Mouse (Mus musculus) lung, embryonic 15.5 days (tissue): Measurements from ENCODE around the gene Hoxa7. TPM values are rescaled to one million over a fixed set of nuclear protein-coding genes. Genes with fewer than 3 reads are reported as not detected.

Experiments used
- ATAC-seq: fragments of 200-750 bp; cut with Nextera tagmentation; 2 replicates; pipeline ENCODE4 v1.8.0; 2017; ENCODE audit warnings: moderate number of reproducible peaks, borderline replicate concordance; ENCODE audit not compliant: low FRiP score, low TSS enrichment; ENCODE audit errors: extremely low read depth
- H3K27ac ChIP-seq: fragments of 300-500 bp; sonication (generic); 2 replicates; pipeline ENCODE4 v1.5.1; 2015; ENCODE audit warnings: moderate library complexity, mild to moderate bottlenecking, inconsistent platforms
- H3K27me3 ChIP-seq: fragments of 300-500 bp; sonication (generic); 2 replicates; pipeline ENCODE4 v1.6.1; 2015; ENCODE audit warnings: inconsistent platforms
- H3K36me3 ChIP-seq: fragments of 300-500 bp; sonication (generic); 2 replicates; pipeline ENCODE4 v1.6.1; 2015; ENCODE audit warnings: inconsistent platforms
- H3K4me1 ChIP-seq: fragments of 300-500 bp; sonication (generic); 2 replicates; pipeline ENCODE4 v1.6.1; 2015; ENCODE audit warnings: inconsistent platforms
- H3K4me2 ChIP-seq: fragments of 300-500 bp; sonication (generic); 2 replicates; pipeline ENCODE4 v1.6.1; 2015; ENCODE audit warnings: inconsistent platforms, mild to moderate bottlenecking, moderate library complexity
- H3K4me3 ChIP-seq: fragments of 300-500 bp; sonication (generic); 2 replicates; pipeline ENCODE4 v1.5.1; 2015; ENCODE audit warnings: mild to moderate bottlenecking, inconsistent platforms
- H3K9ac ChIP-seq: fragments of 300-500 bp; sonication (generic); 2 replicates; pipeline ENCODE4 v1.6.1; 2015; ENCODE audit warnings: inconsistent platforms
- H3K9me3 ChIP-seq: fragments of 300-500 bp; sonication (generic); 2 replicates; pipeline ENCODE4 v1.6.1; 2016; ENCODE audit warnings: inconsistent platforms
- WGBS: fragments of 180-500 bp; shearing (Covaris S2); methylation state at CpG from one replicate; pipeline ENCODE4 v1.1.7; 2015; 5-methylcytosine and 5-hydroxymethylcytosine counted together
- polyA plus RNA-seq: library from polyadenylated mRNA; unstranded; fragments of >200 nt; fragmentation: Nextera tagmentation; extraction: Ambion mirVana; gene quantifications from 2 replicates; pipeline ENCODE4 v1.2.1, GENCODE M21; 2015

The Hoxa7 gene
- polyA plus RNA-seq, 1 experiment from 2014 or later = 5.5 TPM

DNA sequence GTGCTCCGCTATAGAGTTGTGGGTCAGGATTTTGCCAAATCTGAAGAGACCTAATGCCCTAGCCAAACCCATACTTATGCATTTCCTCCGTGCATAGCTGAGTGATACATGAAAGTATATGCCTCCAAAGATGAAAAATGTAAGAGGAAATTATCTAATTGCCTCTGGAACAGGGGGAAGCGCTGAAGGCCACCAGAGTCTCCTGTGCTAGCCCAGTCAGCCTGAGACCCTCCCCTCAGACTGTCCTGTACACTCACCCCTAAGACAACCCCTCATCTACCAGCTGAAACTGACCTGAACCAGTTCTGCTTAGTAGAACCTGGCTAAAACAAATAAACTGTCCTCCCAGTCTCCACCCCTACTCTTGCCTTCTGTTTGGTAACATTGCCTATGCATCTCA, 40.9 kb downstream of the Hoxa7 start:
- ATAC-seq = no peak
- Histone ChIP-seq H3K9ac (peak overlapping the region; percentile 63), H3K4me2 (peak overlapping the region; percentile 90), H3K27ac (peak overlapping the region; percentile 98), H3K9me3 (no peaks in the 10 kb centered on the region), H3K4me3 (peak overlapping the region; percentile 67), H3K36me3 (no peaks in the 10 kb centered on the region), H3K4me1 (peaks cover 57% of the 10 kb centered on the region), H3K27me3 (peaks cover 86% of the 10 kb centered on the region)
- WGBS = 22% methylated on average over 3 of the region's 3 CpGs

DNA sequence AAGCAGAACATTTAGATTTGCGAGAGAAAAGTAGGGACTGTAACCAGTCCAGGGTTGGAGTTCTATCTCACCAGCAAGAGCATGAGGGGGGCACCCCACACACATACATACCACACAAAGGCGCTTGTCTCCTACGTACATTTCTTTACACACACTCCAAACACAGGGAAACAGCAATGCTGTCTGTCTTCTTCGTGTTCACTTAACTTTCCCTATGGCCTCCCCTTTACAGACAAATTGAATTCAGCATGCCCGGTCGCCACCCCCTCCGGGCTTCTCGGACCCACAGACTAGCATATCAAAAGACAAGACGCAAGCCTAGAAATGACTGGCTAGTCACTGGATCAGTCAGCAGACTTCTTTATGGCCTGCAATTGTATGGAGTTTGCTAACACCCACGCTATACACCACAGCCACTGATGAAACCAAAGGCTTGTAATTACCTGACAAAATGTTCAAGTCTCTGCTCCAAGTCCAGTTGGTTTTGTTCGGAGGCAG, 41.4 kb downstream of the Hoxa7 start:
- 8% methylated on average over 11 of the region's 11 CpGs for WGBS
- H3K4me2 ChIP-seq = peak overlapping the region; percentile 90
- H3K4me3 ChIP-seq = peak overlapping the region; percentile 67
- no peaks in the 10 kb centered on the region for H3K36me3 ChIP-seq
- peak overlapping the region; percentile 98 for H3K27ac ChIP-seq
- no peaks in the 10 kb centered on the region for H3K9me3 ChIP-seq
- ATAC-seq = no peak
- peaks cover 53% of the 10 kb centered on the region for H3K4me1 ChIP-seq
- peak overlapping the region; percentile 63 for H3K9ac ChIP-seq
- H3K27me3 ChIP-seq = peaks cover 85% of the 10 kb centered on the region

DNA sequence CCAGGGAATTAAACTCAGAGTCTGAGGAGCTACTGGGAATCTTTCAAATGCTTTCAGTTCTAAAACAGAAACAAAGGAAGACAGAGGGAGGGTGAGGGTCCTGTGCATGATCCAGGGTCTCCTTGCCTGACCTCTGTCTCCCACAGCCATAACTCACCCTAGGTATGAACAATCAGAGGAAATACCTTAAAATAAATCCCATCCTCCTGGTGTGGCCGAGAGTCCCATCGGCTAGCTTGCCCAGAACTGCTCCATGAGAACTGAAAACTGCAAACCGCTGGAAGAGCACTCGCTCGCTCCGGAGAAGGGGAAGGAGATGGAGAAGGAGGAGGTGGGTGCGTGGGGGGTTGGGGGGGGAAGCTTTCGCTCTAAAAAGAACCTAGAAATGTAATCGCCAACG, 42.0 kb downstream of the Hoxa7 start:
- WGBS = 4% methylated on average over 10 of the region's 10 CpGs
- Histone ChIP-seq H3K27me3 (peaks cover 85% of the 10 kb centered on the region), H3K4me1 (peaks cover 47% of the 10 kb centered on the region)

DNA sequence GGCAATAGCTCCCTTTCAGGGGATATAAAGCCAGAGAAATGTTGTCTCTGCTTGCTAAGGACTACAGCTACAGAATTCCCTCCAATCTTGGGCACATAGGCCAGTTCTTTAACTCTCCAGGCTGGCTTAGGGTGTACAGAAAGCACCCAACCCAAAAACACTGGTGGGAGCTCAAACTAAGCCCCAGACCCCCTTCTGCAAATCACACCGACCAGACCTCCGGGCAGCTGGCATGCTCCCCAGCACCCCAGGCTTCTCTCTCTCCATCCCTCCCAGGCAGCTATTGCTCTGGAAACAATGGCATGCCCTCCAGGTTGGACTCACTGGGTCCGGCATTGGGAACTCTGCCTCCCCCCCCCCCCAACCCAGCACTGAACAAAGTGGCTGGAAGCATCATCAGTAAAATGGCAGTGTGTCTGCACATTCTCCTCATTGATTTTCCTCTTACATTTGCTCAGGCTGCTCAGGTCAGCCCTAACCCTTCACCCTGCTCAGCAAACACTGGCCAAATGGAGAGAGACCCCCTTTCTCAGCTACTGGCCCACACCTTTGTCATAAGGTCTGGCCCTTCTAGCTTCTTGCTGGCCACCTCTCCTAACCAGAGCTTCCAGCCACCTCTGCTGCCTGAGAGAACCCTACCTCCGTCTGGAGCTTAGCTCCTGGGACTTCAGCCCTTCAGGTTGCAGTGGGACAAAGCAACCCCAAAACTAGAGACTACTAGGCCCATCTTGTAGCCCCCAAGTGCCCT, 42.6 kb downstream of the Hoxa7 start:
- H3K27me3 ChIP-seq = peaks cover 80% of the 10 kb centered on the region
- WGBS = 8% methylated on average over 4 of the region's 4 CpGs
- H3K4me1 ChIP-seq = peaks cover 41% of the 10 kb centered on the region
- peak overlapping the region; percentile 67 for H3K4me3 ChIP-seq
- H3K9me3 ChIP-seq = no peaks in the 10 kb centered on the region
- H3K27ac ChIP-seq = peak overlapping the region; percentile 98
- H3K9ac ChIP-seq = peak overlapping the region; percentile 63
- no peak for ATAC-seq
- H3K36me3 ChIP-seq = no peaks in the 10 kb centered on the region
- H3K4me2 ChIP-seq = peak overlapping the region; percentile 90

More for the DNA sequence above, 42.0 kb downstream of the Hoxa7 start:
- no peaks in the 10 kb centered on the region for H3K36me3 ChIP-seq
- peak overlapping the region; percentile 63 for H3K9ac ChIP-seq
- H3K4me2 ChIP-seq = peak overlapping the region; percentile 90
- peak overlapping the region; percentile 67 for H3K4me3 ChIP-seq
- H3K9me3 ChIP-seq = no peaks in the 10 kb centered on the region
- peak overlapping the region; percentile 98 for H3K27ac ChIP-seq
- no peak for ATAC-seq

DNA sequence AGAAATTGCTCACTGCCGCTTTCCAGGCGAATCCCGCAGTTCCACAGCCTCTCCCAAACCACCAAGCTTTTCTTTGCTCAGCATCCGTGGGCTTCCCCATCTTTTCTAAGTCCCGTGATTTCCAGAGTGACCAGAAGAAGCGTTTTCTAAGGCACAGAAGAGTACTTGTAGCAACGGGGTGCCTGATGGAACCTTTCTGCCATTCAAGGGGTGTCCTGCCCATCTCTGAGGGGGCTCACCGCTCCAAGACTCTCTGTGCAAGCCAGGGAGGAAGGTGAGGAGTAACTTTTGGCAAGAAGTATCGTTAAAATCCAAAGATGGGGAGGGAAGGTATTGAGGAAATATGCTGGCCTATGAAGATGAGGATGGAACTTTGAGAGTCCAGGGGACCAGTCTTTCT, 43.8 kb downstream of the Hoxa7 start:
- Histone ChIP-seq H3K9ac (peak overlapping the region; percentile 63), H3K27me3 (peaks cover 78% of the 10 kb centered on the region), H3K4me3 (peak overlapping the region; percentile 67), H3K9me3 (no peaks in the 10 kb centered on the region), H3K4me1 (peaks cover 30% of the 10 kb centered on the region), H3K27ac (peak overlapping the region; percentile 98), H3K4me2 (peak overlapping the region; percentile 90), H3K36me3 (no peaks in the 10 kb centered on the region)
- ATAC-seq = no peak
- WGBS = 3% methylated on average over 9 of the region's 9 CpGs

DNA sequence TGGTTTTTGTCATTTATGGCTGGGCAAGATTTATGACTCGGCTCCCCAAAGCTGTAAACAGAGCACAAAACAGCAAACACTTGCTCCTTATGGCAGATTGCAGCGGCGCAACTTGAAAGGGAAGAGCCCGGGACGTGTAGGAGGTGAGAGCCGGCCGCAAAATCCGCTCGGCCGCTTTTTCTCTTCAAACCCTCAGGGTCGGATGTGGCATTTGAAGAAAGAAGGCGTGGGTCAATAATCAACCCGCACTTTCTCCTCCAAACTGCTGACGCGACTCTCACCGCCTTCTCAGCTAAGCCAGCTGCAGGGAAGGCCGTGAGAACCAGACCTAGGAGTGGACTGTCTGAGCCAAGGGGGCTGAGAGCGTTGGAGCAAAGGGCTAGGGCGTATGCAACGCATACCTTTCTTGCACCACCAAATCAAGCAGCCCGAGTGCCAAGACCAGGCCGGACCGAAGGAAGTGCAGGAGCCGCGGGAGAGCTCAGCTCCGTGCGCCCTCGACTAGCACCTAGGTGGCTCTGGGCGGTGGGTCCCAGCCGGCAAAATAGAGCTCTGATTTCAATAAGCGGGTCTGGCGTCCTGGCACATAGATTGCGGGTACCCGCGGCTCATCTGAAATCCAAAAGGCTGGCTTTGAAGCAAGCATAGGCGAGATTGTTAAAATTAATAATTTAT, 44.5 kb downstream of the Hoxa7 start, which contains the start of gene 5730596B20Rik:
Gene 5730596B20Rik (plus strand): TSS at position 438 of the 675 bp plus-strand sequence.
- peak; percentile 20; the same call in 1 of the 2 replicates for ATAC-seq

DNA sequence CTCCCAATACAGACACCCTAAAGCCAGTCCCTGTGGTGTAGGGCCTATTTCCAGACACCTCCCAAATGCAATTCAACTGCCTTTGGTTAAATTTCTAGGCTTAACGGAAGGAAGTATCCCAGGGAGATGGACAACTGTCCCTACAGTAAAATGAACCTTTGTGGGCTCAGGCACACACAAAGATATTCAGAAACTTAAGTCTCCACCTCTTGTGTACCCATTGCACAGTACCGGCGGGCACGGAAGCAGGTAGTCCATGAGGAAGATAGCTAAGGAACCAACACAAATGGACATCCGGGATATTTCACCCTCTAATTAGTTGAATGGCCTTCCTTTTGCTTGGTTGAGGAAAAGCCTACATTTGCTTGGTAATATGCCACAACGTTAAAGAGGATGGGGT, 45.3 kb downstream of the Hoxa7 start:
- ATAC-seq = no peak
- under 1% methylated on average over 6 of the region's 6 CpGs for WGBS
- Histone ChIP-seq H3K4me3 (peak overlapping the region; percentile 67), H3K9ac (peak overlapping the region; percentile 63), H3K36me3 (no peaks in the 10 kb centered on the region), H3K27ac (peak overlapping the region; percentile 98), H3K9me3 (no peaks in the 10 kb centered on the region), H3K4me1 (peaks cover 30% of the 10 kb centered on the region), H3K27me3 (peaks cover 79% of the 10 kb centered on the region), H3K4me2 (peak overlapping the region; percentile 90)

More for the DNA sequence above, 44.5 kb downstream of the Hoxa7 start, which contains the start of gene 5730596B20Rik:
- Histone ChIP-seq H3K27ac (peak within 1 kb of the TSS; percentile 98), H3K36me3 (no peaks in the 10 kb centered on the region), H3K4me1 (peaks cover 30% of the 10 kb centered on the region), H3K4me2 (peak within 1 kb of the TSS; percentile 90), H3K9ac (peak within 1 kb of the TSS; percentile 63), H3K4me3 (peak within 1 kb of the TSS; percentile 67), H3K27me3 (peaks cover 79% of the 10 kb centered on the region), H3K9me3 (no peaks in the 10 kb centered on the region)
- under 1% methylated on average over 36 of the region's 36 CpGs for WGBS

DNA sequence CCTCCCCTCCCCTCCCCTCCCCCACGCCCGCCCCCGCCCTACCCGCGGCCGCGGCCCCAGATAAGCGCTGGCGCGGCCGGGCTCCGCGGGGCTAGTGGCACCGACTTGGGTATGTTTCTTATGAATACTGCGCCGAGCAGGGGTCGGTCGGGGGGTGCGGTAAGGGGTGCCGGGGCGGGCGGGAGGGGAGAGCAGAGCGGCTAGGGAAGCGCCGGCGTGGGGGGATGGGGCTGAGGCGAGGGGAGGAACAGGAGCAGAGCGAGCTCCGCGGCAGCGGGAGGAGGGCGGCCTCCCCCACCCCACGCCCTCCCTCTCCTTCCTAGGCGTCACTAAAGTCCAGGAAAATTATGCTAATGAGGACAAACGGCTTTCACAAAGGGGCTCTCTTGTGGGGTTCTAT, 45.8 kb downstream of the Hoxa7 start:
- under 1% methylated on average over 13 of the region's 35 CpGs for WGBS
- ATAC-seq = peak; percentile 36; the same call in 1 of the 2 replicates
- Histone ChIP-seq H3K9me3 (no peaks in the 10 kb centered on the region), H3K4me3 (peak overlapping the region; percentile 67), H3K27me3 (peaks cover 79% of the 10 kb centered on the region), H3K4me2 (peak overlapping the region; percentile 90), H3K27ac (peak overlapping the region; percentile 98), H3K4me1 (peaks cover 30% of the 10 kb centered on the region), H3K36me3 (no peaks in the 10 kb centered on the region), H3K9ac (peak overlapping the region; percentile 63)

DNA sequence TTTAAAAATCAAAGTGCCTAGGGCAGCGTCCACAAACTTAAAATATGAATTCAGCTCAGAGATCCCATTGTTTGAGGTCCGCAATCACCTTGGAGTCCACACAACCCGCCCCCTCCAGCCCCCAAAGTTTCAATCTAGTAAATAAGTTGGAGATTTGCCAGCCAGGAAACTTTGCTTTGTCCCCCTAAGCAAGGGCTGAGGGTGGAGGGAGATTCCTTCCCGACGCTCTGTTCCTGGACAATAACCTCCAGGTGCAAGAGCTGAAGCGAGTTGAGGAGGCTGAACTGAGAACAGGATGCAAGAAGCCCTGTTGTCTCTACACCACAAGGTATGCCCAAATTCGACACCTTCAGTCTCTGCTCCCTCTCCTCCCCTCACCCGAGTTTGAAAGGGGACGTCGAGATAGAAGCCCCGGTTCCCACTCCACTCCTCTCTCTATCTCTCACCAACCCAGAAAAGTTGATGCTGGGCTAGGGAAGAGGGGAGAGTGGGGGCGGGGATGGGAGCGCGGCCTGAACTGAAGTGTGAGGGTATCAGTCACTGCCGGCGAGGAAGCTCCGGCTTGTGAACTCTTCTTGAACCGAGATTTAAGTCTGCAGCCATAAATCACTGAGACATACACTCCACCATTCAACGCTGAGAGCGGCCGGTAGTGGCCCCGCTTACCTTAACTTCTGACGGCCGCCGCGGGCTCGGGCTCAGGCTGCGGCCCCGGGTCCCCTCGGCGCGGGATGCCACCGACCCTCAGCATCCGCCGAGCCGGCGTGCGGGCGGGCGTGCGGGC, 46.5 kb downstream of the Hoxa7 start:
- peaks cover 30% of the 10 kb centered on the region for H3K4me1 ChIP-seq
- H3K27ac ChIP-seq = peak overlapping the region; percentile 98
- peak overlapping the region; percentile 63 for H3K9ac ChIP-seq
- H3K4me2 ChIP-seq = peak overlapping the region; percentile 90
- ATAC-seq = peak; percentile 39; the same call in 1 of the 2 replicates
- peak overlapping the region; percentile 67 for H3K4me3 ChIP-seq
- H3K9me3 ChIP-seq = no peaks in the 10 kb centered on the region
- H3K27me3 ChIP-seq = peaks cover 79% of the 10 kb centered on the region
- no peaks in the 10 kb centered on the region for H3K36me3 ChIP-seq
- WGBS = under 1% methylated on average over 35 of the region's 41 CpGs

DNA sequence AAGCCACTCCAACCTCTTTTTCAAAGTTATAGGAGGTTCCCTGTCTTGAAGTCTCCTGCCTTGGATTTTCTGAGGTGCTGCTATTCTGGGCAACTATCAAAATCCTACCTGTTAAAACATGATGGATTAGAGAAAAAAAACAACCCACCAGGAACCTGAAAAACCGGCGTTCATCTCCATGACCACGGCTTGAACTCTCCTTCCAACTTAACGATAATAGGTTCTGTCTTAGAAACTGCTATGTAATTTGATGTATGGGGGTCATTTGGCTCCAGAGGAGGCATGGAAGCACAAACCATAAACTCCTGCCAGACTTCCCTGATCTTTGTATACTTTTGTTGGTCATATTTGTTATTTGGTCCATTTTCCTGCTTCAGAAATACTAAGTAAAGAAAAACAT, 48.0 kb downstream of the Hoxa7 start:
- peak overlapping the region; percentile 40 for H3K4me3 ChIP-seq
- H3K9me3 ChIP-seq = no peaks in the 10 kb centered on the region
- H3K4me1 ChIP-seq = peaks cover 35% of the 10 kb centered on the region
- peak overlapping the region; percentile 90 for H3K4me2 ChIP-seq
- no peaks in the 10 kb centered on the region for H3K36me3 ChIP-seq
- H3K27me3 ChIP-seq = peaks cover 78% of the 10 kb centered on the region
- no peak for ATAC-seq
- H3K27ac ChIP-seq = peak overlapping the region; percentile 95
- H3K9ac ChIP-seq = peak overlapping the region; percentile 53
- 2% methylated on average over 4 of the region's 4 CpGs for WGBS

DNA sequence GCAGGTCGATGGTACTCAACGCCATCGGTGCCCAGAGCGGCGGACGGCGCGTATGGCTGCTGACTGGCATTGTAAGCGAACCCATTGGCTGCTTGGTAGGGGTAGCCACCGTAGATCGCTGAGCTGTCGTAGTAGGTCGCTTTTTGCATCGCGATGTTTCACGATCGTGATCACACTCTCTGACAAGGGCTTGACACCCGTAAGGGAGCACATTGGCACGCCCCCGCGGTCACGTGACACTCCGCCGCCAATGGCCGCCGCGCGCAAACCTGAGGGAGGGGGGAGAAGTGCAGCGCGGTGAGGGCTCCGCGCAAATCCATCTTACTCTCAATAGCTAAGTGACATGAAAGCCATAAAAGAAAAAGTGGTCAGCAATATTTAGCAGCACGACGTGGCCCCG, 49.2 kb downstream of the Hoxa7 start:
- no peaks in the 10 kb centered on the region for H3K36me3 ChIP-seq
- peak overlapping the region; percentile 95 for H3K27ac ChIP-seq
- peak overlapping the region; percentile 90 for H3K4me2 ChIP-seq
- H3K4me3 ChIP-seq = peak overlapping the region; percentile 40
- ATAC-seq = peak; percentile 81
- H3K9ac ChIP-seq = peak overlapping the region; percentile 53
- 0% methylated on average over 35 of the region's 35 CpGs for WGBS
- no peaks in the 10 kb centered on the region for H3K9me3 ChIP-seq
- peaks cover 80% of the 10 kb centered on the region for H3K27me3 ChIP-seq
- peaks cover 35% of the 10 kb centered on the region for H3K4me1 ChIP-seq
